Mouse (Mus musculus): ENCODE data around the gene Bst2. TPM values are rescaled to one million over a fixed set of nuclear protein-coding genes. Genes with fewer than 3 reads are reported as not detected.
"Not testable (repeated sequence)": the region's sequence is repeated elsewhere in the genome, so short reads cannot be mapped to it uniquely, and the experiment has no call there.

Bst2 gene
- polyA plus RNA-seq, 1 experiment from 2014 or later = 8.6 TPM

GRCm38 (mm10) chr8:71528362-71529073 lies 8.7 kb downstream of the Bst2 start:
- WGBS = 89% methylated on average over 11 of the region's 11 CpGs
- no peak overlapping the region for H3K27ac ChIP-seq (replicated peaks)

GRCm38 (mm10) chr8:71527162-71527870 lies 9.9 kb downstream of the Bst2 start:
- no peak for DNase-seq (ENCODE audit: low spot score)
- Histone ChIP-seq H3K4me1 (peaks cover 28% of the 10 kb centered on the region), H3K27ac (replicated peaks) (peak overlapping the region; percentile 35; the same call in 1 of the 2 replicates), H3K4me3 (no peak overlapping the region), H3K36me3 (no peaks in the 10 kb centered on the region), H3K27me3 (ENCODE audit: low read depth, poor library complexity, severe bottlenecking) (peaks cover 66% of the 10 kb centered on the region), H3K9me3 (replicated peaks) (no peaks in the 10 kb centered on the region)
- WGBS = 52% methylated on average over 3 of the region's 3 CpGs

More at GRCm38 (mm10) chr8:71528362-71529073, 8.7 kb downstream of the Bst2 start:
- peaks cover 28% of the 10 kb centered on the region for H3K4me1 ChIP-seq
- no peak for DNase-seq (ENCODE audit: low spot score)
- no peaks in the 10 kb centered on the region for H3K9me3 ChIP-seq (replicated peaks)
- H3K4me3 ChIP-seq = no peak overlapping the region
- no peaks in the 10 kb centered on the region for H3K36me3 ChIP-seq
- peaks cover 54% of the 10 kb centered on the region for H3K27me3 ChIP-seq (ENCODE audit: low read depth, poor library complexity, severe bottlenecking)

GRCm38 (mm10) chr8:71526272-71526671 lies 11.0 kb downstream of the Bst2 start:
- H3K27ac ChIP-seq (replicated peaks) = 0 out of 2 replicates have a peak overlapping the region, but pooled peaks have one; percentile 7
- WGBS = 2% methylated on average over 6 of the region's 6 CpGs
- peaks cover 68% of the 10 kb centered on the region for H3K27me3 ChIP-seq (ENCODE audit: low read depth, poor library complexity, severe bottlenecking)
- no peak overlapping the region; the same call in 1 of the 2 replicates for H3K4me3 ChIP-seq
- DNase-seq (ENCODE audit: low spot score) = peak; percentile 26
- no peaks in the 10 kb centered on the region for H3K9me3 ChIP-seq (replicated peaks)
- no peaks in the 10 kb centered on the region for H3K36me3 ChIP-seq
- peaks cover 34% of the 10 kb centered on the region for H3K4me1 ChIP-seq

GRCm38 (mm10) chr8:71525226-71526050 lies 11.8 kb downstream of the Bst2 start, which contains the start of gene Ccdc194:
Ccdc194 (minus strand) TSS chr8:71525711.
- Histone ChIP-seq H3K27me3 (ENCODE audit: low read depth, poor library complexity, severe bottlenecking) (peaks cover 68% of the 10 kb centered on the region), H3K36me3 (no peaks in the 10 kb centered on the region), H3K9me3 (replicated peaks) (no peaks in the 10 kb centered on the region), H3K4me3 (peak within 1 kb of the TSS; percentile 38), H3K27ac (replicated peaks) (peak within 1 kb of the TSS; percentile 7; the same call in 1 of the 2 replicates), H3K4me1 (peaks cover 35% of the 10 kb centered on the region)
- peak; percentile 40 for DNase-seq (ENCODE audit: low spot score)
- WGBS = 5% methylated on average over 46 of the region's 46 CpGs

GRCm38 (mm10) chr8:71521634-71522033 lies 15.6 kb downstream of the Bst2 start:
- Histone ChIP-seq H3K27ac (replicated peaks) (no peak overlapping the region), H3K36me3 (no peaks in the 10 kb centered on the region), H3K27me3 (ENCODE audit: low read depth, poor library complexity, severe bottlenecking) (peaks cover 45% of the 10 kb centered on the region), H3K9me3 (replicated peaks) (no peaks in the 10 kb centered on the region), H3K4me3 (no peak overlapping the region), H3K4me1 (peaks cover 43% of the 10 kb centered on the region)
- 5% methylated on average over 17 of the region's 17 CpGs for WGBS
- peak; percentile 94 for DNase-seq (ENCODE audit: low spot score)

- H3K4me1 ChIP-seq = peaks cover 27% of the 10 kb centered on the region
- H3K27me3 ChIP-seq (ENCODE audit: low read depth, poor library complexity, severe bottlenecking) = peaks cover 21% of the 10 kb centered on the region
- H3K27ac ChIP-seq (replicated peaks); H3K9me3 ChIP-seq (replicated peaks); H3K36me3 ChIP-seq; H3K4me3 ChIP-seq: not testable (repeated sequence)
- DNase-seq (ENCODE audit: low spot score) = peak; percentile 57
- 46% methylated on average over 10 of the region's 10 CpGs for WGBS
These were observed 18.0 kb downstream of the Bst2 start for GRCm38 (mm10) chr8:71519037-71519825.

- Histone ChIP-seq H3K4me1 (peaks cover 26% of the 10 kb centered on the region), H3K9me3 (replicated peaks) (no peaks in the 10 kb centered on the region), H3K4me3 (no peak overlapping the region), H3K36me3 (no peaks in the 10 kb centered on the region), H3K27ac (replicated peaks) (peak overlapping the region; percentile 38; the same call in 1 of the 2 replicates), H3K27me3 (ENCODE audit: low read depth, poor library complexity, severe bottlenecking) (peaks cover 6% of the 10 kb centered on the region; the same call in 1 of the 2 replicates)
- WGBS = 32% methylated on average over 6 of the region's 6 CpGs
- DNase-seq (ENCODE audit: low spot score) = no peak
These were observed 20.5 kb downstream of the Bst2 start for GRCm38 (mm10) chr8:71516786-71517185.

GRCm38 (mm10) chr8:71515043-71515442 lies 22.2 kb downstream of the Bst2 start:
- no peak overlapping the region for H3K27ac ChIP-seq (replicated peaks)
- H3K27me3 ChIP-seq (ENCODE audit: low read depth, poor library complexity, severe bottlenecking) = peaks cover 24% of the 10 kb centered on the region
- no peak for DNase-seq (ENCODE audit: low spot score)
- no peak overlapping the region for H3K4me3 ChIP-seq
- 71% methylated on average over 5 of the region's 5 CpGs for WGBS
- H3K4me1 ChIP-seq = peaks cover 20% of the 10 kb centered on the region
- no peaks in the 10 kb centered on the region for H3K36me3 ChIP-seq
- H3K9me3 ChIP-seq (replicated peaks) = no peaks in the 10 kb centered on the region

- Histone ChIP-seq H3K4me1 (peaks cover 23% of the 10 kb centered on the region), H3K27ac (replicated peaks) (no peak overlapping the region), H3K4me3 (no peak overlapping the region), H3K27me3 (ENCODE audit: low read depth, poor library complexity, severe bottlenecking) (peaks cover 42% of the 10 kb centered on the region), H3K9me3 (replicated peaks) (no peaks in the 10 kb centered on the region), H3K36me3 (no peaks in the 10 kb centered on the region)
- 78% methylated on average over 15 of the region's 15 CpGs for WGBS
- DNase-seq (ENCODE audit: low spot score) = no peak
These were observed 24.1 kb downstream of the Bst2 start for GRCm38 (mm10) chr8:71513018-71513754.

GRCm38 (mm10) chr8:71511644-71512043 lies 25.6 kb downstream of the Bst2 start, which contains the start of gene Plvap:
Plvap (minus strand) TSS chr8:71511752.
- H3K27ac ChIP-seq (replicated peaks) = no peak within 1 kb of the TSS
- WGBS = 71% methylated on average over 14 of the region's 14 CpGs
- DNase-seq (ENCODE audit: low spot score) = no peak
- no peaks in the 10 kb centered on the region for H3K9me3 ChIP-seq (replicated peaks)
- peaks cover 58% of the 10 kb centered on the region for H3K27me3 ChIP-seq (ENCODE audit: low read depth, poor library complexity, severe bottlenecking)
- H3K4me1 ChIP-seq = peaks cover 23% of the 10 kb centered on the region
- H3K36me3 ChIP-seq = no peaks in the 10 kb centered on the region
- 0 out of 2 replicates have a peak within 1 kb of the TSS, but pooled peaks have one; percentile 14 for H3K4me3 ChIP-seq

- H3K27ac ChIP-seq (replicated peaks) = no peak overlapping the region
- whole genome bisulfite sequencing = 71% methylated on average over 2 of the region's 2 CpGs
- H3K27me3 ChIP-seq (ENCODE audit: low read depth, poor library complexity, severe bottlenecking) = peaks cover 80% of the 10 kb centered on the region
- no peaks in the 10 kb centered on the region for H3K9me3 ChIP-seq (replicated peaks)
- H3K4me1 ChIP-seq = peaks cover 23% of the 10 kb centered on the region
- no peak overlapping the region for H3K4me3 ChIP-seq
- H3K36me3 ChIP-seq = no peaks in the 10 kb centered on the region
- DNase-seq (ENCODE audit: low spot score) = no peak
These were observed 27.9 kb downstream of the Bst2 start for GRCm38 (mm10) chr8:71509316-71509715.

Measured in midbrain, embryonic 10.5 days (tissue).